8 mouse cellular contexts compared by ENCODE assay signal in genomic region chr7:105640894-105641255, GRCm38 (mm10). TPM values are rescaled to one million over a fixed set of nuclear protein-coding genes. Genes with fewer than 3 reads are reported as not detected.
DNase-seq lines count a peak whose midpoint lies in the region; ATAC-seq and TF ChIP-seq lines count a peak whose summit lies in the region.

No protein-coding gene starts in this region.

- H3K36me3 ChIP-seq in C2C12 (ENCODE audit: control insufficient read depth, insufficient read depth), result peaks cover 38% of the 10 kb centered on the region
- H3K36me3 ChIP-seq in embryonic facial prominence, embryonic 12.5 days, result peaks cover 38% of the 10 kb centered on the region
- peaks cover 23% of the 10 kb centered on the region for H3K36me3 ChIP-seq in hindbrain, postnatal 0 days (ENCODE audit: insufficient read depth, low read length)
- H3K36me3 ChIP-seq in stomach, embryonic 16.5 days (ENCODE audit: control insufficient read depth, insufficient read depth, low read length), result no peaks in the 10 kb centered on the region

- H3K9ac ChIP-seq in embryonic facial prominence, embryonic 12.5 days, result peak overlapping the region; percentile 90
- H3K9ac ChIP-seq in hindbrain, postnatal 0 days (replicated peaks; ENCODE audit: low read length), result peak overlapping the region; percentile 70
- peak overlapping the region; percentile 77 for H3K9ac ChIP-seq in stomach, embryonic 16.5 days (ENCODE audit: low read length)

- H3ac ChIP-seq in C2C12 (ENCODE audit: control insufficient read depth, insufficient read length, low read depth), result peak overlapping the region; percentile 88

- no peak for ATAC-seq in embryonic facial prominence, embryonic 12.5 days (ENCODE audit: insufficient number of reproducible peaks, insufficient read depth, low FRiP score, low TSS enrichment)
- no peak for ATAC-seq in hindbrain, postnatal 0 days
- ATAC-seq in stomach, embryonic 16.5 days (ENCODE audit: insufficient read depth, low FRiP score), result no peak; the same call in 1 of the 2 replicates

- no peak for TF ChIP-seq CTCF in C2C12 (IDR thresholded peaks at IDR 0.05; ENCODE audit: control insufficient read depth, insufficient read depth, insufficient read length)
- TF ChIP-seq CTCF in hindbrain, postnatal 0 days (IDR thresholded peaks at IDR 0.05; ENCODE audit: low read depth), result 0 out of 2 replicates have a peak, but pooled peaks have one; percentile 6

- H3K27ac ChIP-seq in embryonic facial prominence, embryonic 12.5 days, result peak overlapping the region; percentile 77
- peak overlapping the region; percentile 89 for H3K27ac ChIP-seq in hindbrain, postnatal 0 days
- peak overlapping the region; percentile 90 for H3K27ac ChIP-seq in stomach, embryonic 16.5 days (ENCODE audit: low read length)

- WGBS in embryonic facial prominence, embryonic 12.5 days, result under 1% methylated on average over 18 of the region's 18 CpGs
- WGBS in hindbrain, postnatal 0 days, result under 1% methylated on average over 18 of the region's 18 CpGs
- WGBS in stomach, embryonic 16.5 days, result 0% methylated on average over 18 of the region's 18 CpGs

- peaks cover 18% of the 10 kb centered on the region for H3K4me1 ChIP-seq in embryonic facial prominence, embryonic 12.5 days
- 0 out of 2 replicates have a peak, but pooled peaks cover 7% of the 10 kb centered on the region for H3K4me1 ChIP-seq in hindbrain, postnatal 0 days (ENCODE audit: insufficient read depth, low read length)
- peaks cover 16% of the 10 kb centered on the region for H3K4me1 ChIP-seq in stomach, embryonic 16.5 days (ENCODE audit: control insufficient read depth, insufficient read depth, low read length)

- peaks cover 46% of the 10 kb centered on the region for H3K79me2 ChIP-seq in C2C12 (ENCODE audit: control insufficient read depth, insufficient read depth)

- DNase-seq in embryo, embryonic 10.5 days (ENCODE audit: low spot score), result peak; percentile 35
- DNase-seq in embryo, embryonic 10 days (ENCODE audit: low spot score), result no peak
- DNase-seq in hindbrain, postnatal 0 days (ENCODE audit: low spot score), result peak; percentile 40
- peak; percentile 42 to 49 for DNase-seq in lung, postnatal 4 days
- no peak for DNase-seq in gastrocnemius, postnatal 10 days

- peaks cover 30% of the 10 kb centered on the region for H3K79me3 ChIP-seq in C2C12 (ENCODE audit: low read depth)

- H3K4me3 ChIP-seq in C2C12 (ENCODE audit: insufficient read depth, poor library complexity, severe bottlenecking), result peak overlapping the region; percentile 71
- H3K4me3 ChIP-seq in embryonic facial prominence, embryonic 12.5 days, result peak overlapping the region; percentile 76
- H3K4me3 ChIP-seq in hindbrain, postnatal 0 days (ENCODE audit: low read length), result peak overlapping the region; percentile 56
- H3K4me3 ChIP-seq in stomach, embryonic 16.5 days (replicated peaks; ENCODE audit: low read length), result peak overlapping the region; percentile 84

- H3K4me2 ChIP-seq in embryonic facial prominence, embryonic 12.5 days (replicated peaks), result peak overlapping the region; percentile 87
- H3K4me2 ChIP-seq in hindbrain, postnatal 0 days (ENCODE audit: low read depth, low read length), result peak overlapping the region; percentile 99
- peak overlapping the region; percentile 87 for H3K4me2 ChIP-seq in stomach, embryonic 16.5 days (ENCODE audit: low read depth, low read length)

- H3K9me3 ChIP-seq in embryonic facial prominence, embryonic 12.5 days, result no peaks in the 10 kb centered on the region
- H3K9me3 ChIP-seq in hindbrain, postnatal 0 days (ENCODE audit: low read length), result no peaks in the 10 kb centered on the region
- no peaks in the 10 kb centered on the region for H3K9me3 ChIP-seq in stomach, embryonic 16.5 days (replicated peaks; ENCODE audit: control insufficient read depth, low read length)

- H3K27me3 ChIP-seq in C2C12 (ENCODE audit: control insufficient read depth, insufficient read depth, insufficient read length), result no peaks in the 10 kb centered on the region
- H3K27me3 ChIP-seq in embryonic facial prominence, embryonic 12.5 days, result no peaks in the 10 kb centered on the region
- H3K27me3 ChIP-seq in hindbrain, postnatal 0 days (ENCODE audit: insufficient read depth, low read length), result no peaks in the 10 kb centered on the region
- H3K27me3 ChIP-seq in stomach, embryonic 16.5 days (ENCODE audit: control insufficient read depth, insufficient read depth, low read length), result no peaks in the 10 kb centered on the region

TF ChIP-seq in C2C12, 6 proteins besides CTCF, POLR2A, EP300 and RAD21:
- TF ChIP-seq MYOG (IDR thresholded peaks at IDR 0.05; ENCODE audit: control insufficient read depth, extremely low read depth, insufficient read length), result no peak
- no peak for TF ChIP-seq FOSL1 (IDR thresholded peaks at IDR 0.05; ENCODE audit: insufficient read depth, low read length, poor library complexity, severe bottlenecking)
- TF ChIP-seq USF1 (IDR thresholded peaks at IDR 0.05; ENCODE audit: low read depth), result no peak
- no peak for TF ChIP-seq CEBPB (IDR thresholded peaks at IDR 0.05; ENCODE audit: low read depth)
- no peak for TF ChIP-seq MYOD1 (IDR thresholded peaks at IDR 0.05; ENCODE audit: control insufficient read depth, insufficient read length, low read depth)
- TF ChIP-seq MAX (IDR thresholded peaks at IDR 0.05), result no peak
TF ChIP-seq in C2C12: peak in this region for 0.

RNA-seq across cellular contexts. Expression of gene Gm45799, which starts 0.5 kb away (rescaled TPM):
- polyA plus RNA-seq in C2C12 (2012; fragmentation: generic; extraction: Trizol), result 56.8 TPM
- polyA plus RNA-seq in embryonic facial prominence, embryonic 12.5 days (2016; fragmentation: Nextera tagmentation; extraction: Ambion mirVana), result 4.5 and 18.1 TPM in 2 replicates
- 16.1 and 51.9 TPM in 2 replicates for total RNA-seq in hindbrain, postnatal 0 days (2014; rRNA removed)
- 25.1 and 33.3 TPM in 2 replicates for polyA plus RNA-seq in hindbrain, postnatal 0 days (2015; fragmentation: Nextera tagmentation; extraction: Ambion mirVana)
- 21.1 and 37.0 TPM in 2 replicates for polyA plus RNA-seq in stomach, embryonic 16.5 days (2015; fragmentation: Nextera tagmentation; extraction: Ambion mirVana)
- total RNA-seq in gastrocnemius, postnatal 10 days (2021), result 1 to 10 TPM; 1.9 to 3.1 TPM

RNA-seq across cellular contexts. Expression of gene Arfip2, which starts 0.7 kb away (rescaled TPM):
- 68.2 TPM for polyA plus RNA-seq in C2C12 (2012; fragmentation: generic; extraction: Trizol)
- 75.0 and 85.3 TPM in 2 replicates for polyA plus RNA-seq in embryonic facial prominence, embryonic 12.5 days (2016; fragmentation: Nextera tagmentation; extraction: Ambion mirVana)
- 67.5 and 103 TPM in 2 replicates for total RNA-seq in hindbrain, postnatal 0 days (2014; rRNA removed)
- polyA plus RNA-seq in hindbrain, postnatal 0 days (2015; fragmentation: Nextera tagmentation; extraction: Ambion mirVana), result 82.5 and 82.8 TPM in 2 replicates
- 77.9 and 78.4 TPM in 2 replicates for polyA plus RNA-seq in stomach, embryonic 16.5 days (2015; fragmentation: Nextera tagmentation; extraction: Ambion mirVana)
- 10 to 100 TPM; 21.2 to 28.2 TPM for total RNA-seq in gastrocnemius, postnatal 10 days (2021)

RNA-seq across cellular contexts. Expression of gene Timm10b, which starts 1.0 kb away (rescaled TPM):
- 203 TPM for polyA plus RNA-seq in C2C12 (2012; fragmentation: generic; extraction: Trizol)
- polyA plus RNA-seq in embryonic facial prominence, embryonic 12.5 days (2016; fragmentation: Nextera tagmentation; extraction: Ambion mirVana), result 154 and 170 TPM in 2 replicates
- 49.6 and 63.9 TPM in 2 replicates for total RNA-seq in hindbrain, postnatal 0 days (2014; rRNA removed)
- polyA plus RNA-seq in hindbrain, postnatal 0 days (2015; fragmentation: Nextera tagmentation; extraction: Ambion mirVana), result 179 and 181 TPM in 2 replicates
- polyA plus RNA-seq in stomach, embryonic 16.5 days (2015; fragmentation: Nextera tagmentation; extraction: Ambion mirVana), result 182 and 183 TPM in 2 replicates
- 10 to 100 TPM; 67.5 to 79.0 TPM for total RNA-seq in gastrocnemius, postnatal 10 days (2021)

RNA-seq across cellular contexts. Expression of gene Trim3, which starts 7.5 kb away (rescaled TPM):
- 44.4 TPM for polyA plus RNA-seq in C2C12 (2012; fragmentation: generic; extraction: Trizol)
- polyA plus RNA-seq in embryonic facial prominence, embryonic 12.5 days (2016; fragmentation: Nextera tagmentation; extraction: Ambion mirVana), result 44.0 and 45.9 TPM in 2 replicates
- 169 and 174 TPM in 2 replicates for total RNA-seq in hindbrain, postnatal 0 days (2014; rRNA removed)
- 97.9 and 106 TPM in 2 replicates for polyA plus RNA-seq in hindbrain, postnatal 0 days (2015; fragmentation: Nextera tagmentation; extraction: Ambion mirVana)
- polyA plus RNA-seq in stomach, embryonic 16.5 days (2015; fragmentation: Nextera tagmentation; extraction: Ambion mirVana), result 29.4 and 29.7 TPM in 2 replicates
- 10 to 100 TPM; 18.8 to 29.4 TPM for total RNA-seq in gastrocnemius, postnatal 10 days (2021)

RNA-seq across cellular contexts. Expression of gene Dnhd1, which starts 9.8 kb away (rescaled TPM):
- 0.35 TPM for polyA plus RNA-seq in C2C12 (2012; fragmentation: generic; extraction: Trizol)
- polyA plus RNA-seq in embryonic facial prominence, embryonic 12.5 days (2016; fragmentation: Nextera tagmentation; extraction: Ambion mirVana), result 1.0 and 1.5 TPM in 2 replicates
- total RNA-seq in hindbrain, postnatal 0 days (2014; rRNA removed), result 2.9 and 5.4 TPM in 2 replicates
- polyA plus RNA-seq in hindbrain, postnatal 0 days (2015; fragmentation: Nextera tagmentation; extraction: Ambion mirVana), result 0.67 and 1.0 TPM in 2 replicates
- polyA plus RNA-seq in stomach, embryonic 16.5 days (2015; fragmentation: Nextera tagmentation; extraction: Ambion mirVana), result 1.4 and 1.5 TPM in 2 replicates
- under 1 TPM; 0.90 to 0.94 TPM for total RNA-seq in gastrocnemius, postnatal 10 days (2021)

Comparison
In these comparisons a context has a peak if more than half of its experiments do, and no peak if none do; other contexts are left out.
1. DNase-seq: peak in embryo, embryonic 10.5 days (single experiment), hindbrain, postnatal 0 days (single experiment) and lung, postnatal 4 days (2 of 2); none in embryo, embryonic 10 days (single experiment) and gastrocnemius, postnatal 10 days (single experiment).
2. Peak in every context shown above with its lines, with median percentiles within 50 percentile points of each other: H3K4me3 ChIP-seq, H3K27ac ChIP-seq, H3K4me2 ChIP-seq and H3K9ac ChIP-seq.